Mouse (Mus musculus) hindbrain, embryonic 14.5 days (tissue): ENCODE measurements around the gene Ublcp1. TPM values are rescaled to one million over a fixed set of nuclear protein-coding genes. Genes with fewer than 3 reads are reported as not detected.

Experiments used
- ATAC-seq: fragments of 200-750 bp; cut with Nextera tagmentation; 2 replicates; pipeline ENCODE4 v1.8.0; 2017; ENCODE audit warnings: moderate number of reproducible peaks, mild to moderate bottlenecking, moderate TSS enrichment, moderate library complexity; ENCODE audit not compliant: low FRiP score
- DNase-seq: peaks from one replicate; pipeline ENCODE4 v3.0.0-alpha.2; 2015; ENCODE audit warnings: low spot score
- H3K27ac ChIP-seq: fragments of 300-500 bp; sonication (generic); 2 replicates; pipeline ENCODE4 v1.5.1; 2014; ENCODE audit warnings: mild to moderate bottlenecking, moderate library complexity
- H3K27me3 ChIP-seq: fragments of 300-500 bp; sonication (generic); 2 replicates; pipeline ENCODE4 v1.6.1; 2014; ENCODE audit warnings: mild to moderate bottlenecking, low read length, mixed read lengths; ENCODE audit not compliant: control insufficient read depth, insufficient read depth
- H3K36me3 ChIP-seq: fragments of 300-500 bp; sonication (generic); replicated peaks from 2 replicates; pipeline ENCODE4 v1.6.1; 2014; ENCODE audit not compliant: control insufficient read depth, insufficient read depth
- H3K4me1 ChIP-seq: fragments of 300-500 bp; sonication (generic); replicated peaks from 2 replicates; pipeline ENCODE4 v1.6.1; 2014; ENCODE audit warnings: antibody characterized with exemption, low read length, mixed read lengths; ENCODE audit not compliant: control insufficient read depth, insufficient read depth
- H3K4me2 ChIP-seq: fragments of 300-500 bp; sonication (generic); replicated peaks from 2 replicates; pipeline ENCODE4 v1.6.1; 2014; ENCODE audit warnings: mild to moderate bottlenecking, moderate library complexity
- H3K4me3 ChIP-seq: fragments of 300-500 bp; sonication (generic); replicated peaks from 2 replicates; pipeline ENCODE4 v1.5.1; 2014; ENCODE audit warnings: mild to moderate bottlenecking, low read length
- H3K9ac ChIP-seq: fragments of 300-500 bp; sonication (generic); 2 replicates; pipeline ENCODE4 v1.6.1; 2014
- H3K9me3 ChIP-seq: fragments of 300-500 bp; sonication (generic); 2 replicates; pipeline ENCODE4 v1.6.1; 2016; ENCODE audit warnings: low read length; ENCODE audit not compliant: control insufficient read depth
- WGBS: fragments of 180-500 bp; shearing (Covaris S2); extraction: QIAGEN DNeasy Blood & Tissue Kit; methylation state at CpG from one replicate; pipeline ENCODE4 v1.1.7; 2014; 5-methylcytosine and 5-hydroxymethylcytosine counted together
- polyA plus RNA-seq: library from polyadenylated mRNA; unstranded; fragments of >200 nt; fragmentation: Nextera tagmentation; extraction: Ambion mirVana; gene quantifications from 2 replicates; pipeline ENCODE4 v1.2.1, GENCODE M21; 2014

Ublcp1 gene
- polyA plus RNA-seq, 1 experiment from 2014 or later = 62.1 TPM

GRCm38 (mm10) chr11:44512044-44513025 is 42.0 kb upstream of the Ublcp1 start:
- WGBS = 85% methylated on average over 14 of the region's 14 CpGs
- H3K27ac ChIP-seq = no peak overlapping the region

DNA sequence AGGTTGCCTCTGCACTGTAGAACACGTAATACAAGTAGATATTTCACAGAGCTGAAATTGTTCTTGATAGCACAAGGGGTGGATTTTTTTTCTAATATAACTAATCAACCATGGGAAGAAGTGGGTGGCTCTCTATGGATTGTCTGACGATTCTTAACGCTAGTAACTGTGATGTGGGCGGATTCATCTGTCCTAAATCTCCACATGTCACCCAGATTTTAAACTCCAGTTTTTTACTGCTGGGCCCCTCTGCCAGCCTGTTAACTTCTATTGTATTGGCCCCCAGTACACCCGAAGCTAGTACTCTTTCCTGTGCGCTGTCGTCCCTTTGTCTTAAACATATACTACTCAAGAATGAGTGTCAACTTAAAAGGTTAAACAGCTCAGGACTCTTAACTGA is 40.1 kb upstream of the Ublcp1 start:
- WGBS = 85% methylated on average over 7 of the region's 7 CpGs

More at GRCm38 (mm10) chr11:44512044-44513025, 42.0 kb upstream of the Ublcp1 start:
- no peak overlapping the region for H3K9ac ChIP-seq
- no peak overlapping the region for H3K4me2 ChIP-seq
- no peaks in the 10 kb centered on the region for H3K4me1 ChIP-seq
- no peaks in the 10 kb centered on the region for H3K9me3 ChIP-seq
- no peaks in the 10 kb centered on the region for H3K36me3 ChIP-seq
- H3K4me3 ChIP-seq = no peak overlapping the region
- DNase-seq = no peak
- H3K27me3 ChIP-seq = no peaks in the 10 kb centered on the region
- no peak for ATAC-seq

DNA sequence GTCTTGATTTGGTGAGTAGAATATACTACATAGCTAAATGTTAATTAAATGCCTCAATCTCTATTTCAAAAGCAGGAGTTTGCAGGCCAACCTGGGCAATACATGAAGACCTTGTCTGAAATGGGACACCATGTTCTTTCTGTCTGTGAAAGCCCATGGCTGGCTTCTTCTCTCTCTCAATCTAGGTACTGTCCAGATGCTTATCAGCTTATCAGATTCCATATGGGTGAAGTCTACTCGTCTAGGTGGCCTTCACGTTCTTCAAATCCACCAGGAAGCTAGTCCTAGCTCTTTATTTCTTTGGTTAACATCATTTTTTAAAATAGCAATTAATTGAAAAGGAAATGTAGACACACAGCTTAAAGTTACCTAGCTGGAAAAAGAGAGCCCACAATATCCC is 39.6 kb upstream of the Ublcp1 start:
- Histone ChIP-seq H3K36me3 (no peaks in the 10 kb centered on the region), H3K9ac (no peak overlapping the region), H3K4me3 (no peak overlapping the region), H3K9me3 (no peaks in the 10 kb centered on the region), H3K4me1 (no peaks in the 10 kb centered on the region), H3K27me3 (no peaks in the 10 kb centered on the region), H3K4me2 (no peak overlapping the region), H3K27ac (no peak overlapping the region)
- DNase-seq (no peak), ATAC-seq (no peak)
- 91% methylated on average over 2 of the region's 2 CpGs for WGBS

More for the DNA sequence above, 40.1 kb upstream of the Ublcp1 start:
- DNase-seq = no peak
- Histone ChIP-seq H3K9me3 (no peaks in the 10 kb centered on the region), H3K27me3 (no peaks in the 10 kb centered on the region), H3K9ac (no peak overlapping the region), H3K27ac (no peak overlapping the region), H3K4me1 (no peaks in the 10 kb centered on the region), H3K4me2 (no peak overlapping the region), H3K36me3 (no peaks in the 10 kb centered on the region), H3K4me3 (no peak overlapping the region)
- ATAC-seq = no peak

- 67% methylated on average over 4 of the region's 4 CpGs for WGBS
- H3K36me3 ChIP-seq = no peaks in the 10 kb centered on the region
- H3K27ac ChIP-seq = no peak overlapping the region
- no peak overlapping the region for H3K4me2 ChIP-seq
- ATAC-seq = no peak
- H3K4me1 ChIP-seq = no peaks in the 10 kb centered on the region
- H3K9me3 ChIP-seq = no peaks in the 10 kb centered on the region
- no peak for DNase-seq
- H3K27me3 ChIP-seq = no peaks in the 10 kb centered on the region
- no peak overlapping the region for H3K9ac ChIP-seq
- H3K4me3 ChIP-seq = no peak overlapping the region
Measured at GRCm38 (mm10) chr11:44508876-44509275, 38.6 kb upstream of the Ublcp1 start.

DNA sequence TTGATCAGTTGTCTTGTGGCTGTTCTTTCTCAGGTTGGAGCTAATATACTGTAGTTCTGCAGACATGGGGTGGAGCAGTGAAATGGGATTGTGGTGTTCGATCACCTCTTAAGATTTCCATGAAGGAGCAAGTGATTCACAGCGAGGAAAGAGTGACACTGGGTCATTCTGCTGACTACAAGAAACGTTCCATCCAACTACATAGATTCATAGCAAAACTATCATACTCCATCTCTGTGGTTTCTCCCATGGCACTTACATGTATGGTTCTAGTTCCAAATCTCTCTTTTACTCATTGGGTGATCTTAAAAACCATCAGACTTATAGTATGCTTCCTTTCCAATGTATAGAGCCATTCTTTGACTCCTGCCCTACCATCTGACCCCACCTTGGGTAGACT is 34.5 kb upstream of the Ublcp1 start:
- no peak overlapping the region for H3K4me2 ChIP-seq
- H3K9me3 ChIP-seq = no peaks in the 10 kb centered on the region
- no peaks in the 10 kb centered on the region for H3K27me3 ChIP-seq
- H3K4me1 ChIP-seq = no peaks in the 10 kb centered on the region
- H3K9ac ChIP-seq = no peak overlapping the region
- H3K27ac ChIP-seq = no peak overlapping the region
- 84% methylated on average over 3 of the region's 3 CpGs for WGBS
- DNase-seq (no peak), ATAC-seq (no peak)
- no peak overlapping the region for H3K4me3 ChIP-seq
- no peaks in the 10 kb centered on the region for H3K36me3 ChIP-seq

DNA sequence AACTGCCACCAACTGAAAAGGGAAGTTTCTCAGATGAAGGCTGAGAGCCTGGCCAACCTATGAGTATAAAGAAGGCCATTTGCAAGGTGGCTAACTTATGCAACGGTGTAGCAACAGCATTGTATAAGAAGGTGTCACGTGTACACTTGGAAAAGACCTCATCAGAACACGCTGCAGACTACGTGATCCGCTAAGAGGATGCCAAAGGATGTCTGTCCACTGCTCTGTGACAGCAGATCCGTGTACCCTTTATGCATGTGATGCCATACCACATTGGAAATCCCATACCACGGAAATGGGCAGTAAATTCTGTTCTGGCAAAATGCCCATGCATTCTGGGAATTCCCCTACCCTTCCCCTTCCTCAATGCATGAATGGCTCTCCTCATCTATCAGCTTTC is 33.8 kb upstream of the Ublcp1 start:
- no peak overlapping the region for H3K9ac ChIP-seq
- H3K9me3 ChIP-seq = no peaks in the 10 kb centered on the region
- WGBS = 92% methylated on average over 7 of the region's 7 CpGs
- no peaks in the 10 kb centered on the region for H3K4me1 ChIP-seq
- no peak overlapping the region for H3K4me2 ChIP-seq
- ATAC-seq (no peak), DNase-seq (no peak)
- no peak overlapping the region for H3K27ac ChIP-seq
- no peaks in the 10 kb centered on the region for H3K36me3 ChIP-seq
- H3K4me3 ChIP-seq = no peak overlapping the region
- no peaks in the 10 kb centered on the region for H3K27me3 ChIP-seq

- DNase-seq (no peak), ATAC-seq (no peak)
- 55% methylated on average over 5 of the region's 5 CpGs for WGBS
- Histone ChIP-seq H3K4me3 (no peak overlapping the region), H3K4me1 (no peaks in the 10 kb centered on the region), H3K4me2 (no peak overlapping the region), H3K9ac (no peak overlapping the region), H3K27ac (no peak overlapping the region), H3K36me3 (no peaks in the 10 kb centered on the region), H3K27me3 (no peaks in the 10 kb centered on the region), H3K9me3 (no peaks in the 10 kb centered on the region)
Measured at GRCm38 (mm10) chr11:44502931-44503330, 32.6 kb upstream of the Ublcp1 start.

DNA sequence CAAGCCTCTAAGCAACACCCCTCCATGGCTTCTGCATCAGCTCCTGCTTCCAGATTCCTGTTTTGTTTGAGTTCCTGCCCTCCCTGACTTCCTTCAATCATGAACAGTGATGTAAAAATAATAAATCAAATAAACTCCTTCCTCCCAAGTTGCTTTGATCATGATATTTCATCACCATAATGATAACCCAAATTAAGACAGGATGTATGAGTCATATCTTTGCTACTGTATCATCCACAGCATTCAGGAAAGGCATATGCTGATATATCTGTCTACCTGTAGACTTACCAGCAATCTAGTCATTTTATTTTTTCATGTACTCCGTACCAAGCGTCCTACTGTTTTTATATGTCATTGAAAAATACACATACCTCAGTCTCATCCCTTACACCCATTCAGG is 31.2 kb upstream of the Ublcp1 start:
- no peaks in the 10 kb centered on the region for H3K4me1 ChIP-seq
- WGBS = 96% methylated on average over 2 of the region's 2 CpGs
- H3K4me3 ChIP-seq = no peak overlapping the region
- H3K4me2 ChIP-seq = no peak overlapping the region
- no peak for ATAC-seq
- DNase-seq = no peak
- H3K9me3 ChIP-seq = no peaks in the 10 kb centered on the region
- no peak overlapping the region for H3K27ac ChIP-seq
- no peaks in the 10 kb centered on the region for H3K27me3 ChIP-seq
- H3K36me3 ChIP-seq = no peaks in the 10 kb centered on the region
- no peak overlapping the region for H3K9ac ChIP-seq

- no peak for DNase-seq
- H3K9ac ChIP-seq = no peak overlapping the region
- no peak overlapping the region for H3K27ac ChIP-seq
- H3K4me3 ChIP-seq = no peak overlapping the region
- no peaks in the 10 kb centered on the region for H3K4me1 ChIP-seq
- no peak overlapping the region for H3K4me2 ChIP-seq
- no peaks in the 10 kb centered on the region for H3K9me3 ChIP-seq
- 85% methylated on average over 7 of the region's 7 CpGs for WGBS
- no peak for ATAC-seq
- no peaks in the 10 kb centered on the region for H3K36me3 ChIP-seq
- no peaks in the 10 kb centered on the region for H3K27me3 ChIP-seq
Measured at GRCm38 (mm10) chr11:44500966-44501365, 30.7 kb upstream of the Ublcp1 start.
